Mouse (Mus musculus) heart, adult 2 months (tissue): ENCODE results near the gene Ipo11. TPM values are rescaled to one million over a fixed set of nuclear protein-coding genes. Genes with fewer than 3 reads are reported as not detected.
"Not testable (repeated sequence)": the region's sequence is repeated elsewhere in the genome, so short reads cannot be mapped to it uniquely, and the experiment has no call there.

Source experiments
- DNase-seq, 2 experiments: peaks; one replicate each; pipeline ENCODE4 v3.0.0; 2021
- H3K27ac ChIP-seq: fragments of 200-600 bp; 2 replicates; pipeline ENCODE4 v1.8.1; 2022
- H3K27me3 ChIP-seq: fragments of 200-500 bp; 2 replicates; pipeline ENCODE4 v1.6.1; 2012; ENCODE audit warnings: mild to moderate bottlenecking, low read length, inconsistent platforms, mixed read lengths; ENCODE audit not compliant: control insufficient read depth, insufficient read depth
- H3K36me3 ChIP-seq: fragments of 200-500 bp; 2 replicates; pipeline ENCODE4 v1.6.1; 2012; ENCODE audit warnings: low read length, inconsistent platforms; ENCODE audit not compliant: control insufficient read depth, insufficient read depth
- H3K4me1 ChIP-seq: fragments of 200-500 bp; 2 replicates; pipeline ENCODE4 v1.6.1; 2011; ENCODE audit warnings: low read length; ENCODE audit not compliant: control insufficient read depth, insufficient read depth
- H3K4me3 ChIP-seq: fragments of 200-600 bp; 2 replicates; pipeline ENCODE4 v1.8.1; 2022
- H3K79me2 ChIP-seq: fragments of 200-500 bp; replicated peaks from 2 replicates; pipeline ENCODE4 v1.6.1; 2012; ENCODE audit warnings: mild to moderate bottlenecking, inconsistent platforms, low read length, moderate library complexity, mixed read lengths; ENCODE audit not compliant: control insufficient read depth, insufficient read depth
- H3K9ac ChIP-seq: fragments of 200-500 bp; 2 replicates; pipeline ENCODE4 v1.6.1; 2012; ENCODE audit warnings: low read depth, mild to moderate bottlenecking, control low read depth, inconsistent platforms, low read length, mixed read lengths
- CTCF ChIP-seq: fragments of 200-600 bp; IDR thresholded peaks from 2 replicates; pipeline ENCODE4 v1.8.1; 2022; ENCODE audit warnings: antibody characterized with exemption, mild to moderate bottlenecking, moderate library complexity
- EP300 ChIP-seq: fragments of 200-500 bp; IDR thresholded peaks from 2 replicates; pipeline ENCODE4 v1.6.1; 2011; ENCODE audit warnings: low read depth, low read length, control low read depth; ENCODE audit not compliant: insufficient read depth
- POLR2A ChIP-seq: fragments of 200-500 bp; IDR thresholded peaks from 2 replicates; pipeline ENCODE4 v1.6.1; 2011; ENCODE audit warnings: mild to moderate bottlenecking, low read depth, low read length, control low read depth; ENCODE audit not compliant: insufficient read depth
- WGBS: fragments of 180-500 bp; shearing (Covaris S2); methylation state at CpG from one replicate; pipeline ENCODE4 v1.1.7; 2018; 5-methylcytosine and 5-hydroxymethylcytosine counted together
- intact Hi-C: fragments of 180-260 bp; cut with DNase I; formaldehyde crosslinking; loops from one replicate; pipeline ENCODE4 v1.15.1; 2025
- polyA plus RNA-seq: library from polyadenylated mRNA; depleted of rRNA; stranded (reverse); fragments of >200 nt; gene quantifications from 2 replicates; pipeline ENCODE4 v1.2.3, GENCODE M21; 2012
- total RNA-seq, 2 experiments: library from RNA; stranded (reverse); gene quantifications; 2 replicates each; pipeline ENCODE4 v1.2.3; 2021

The Ipo11 gene
- total and polyA plus RNA-seq, 3 experiments: 15.7 to 27.3 (median 21.3) TPM

DNA sequence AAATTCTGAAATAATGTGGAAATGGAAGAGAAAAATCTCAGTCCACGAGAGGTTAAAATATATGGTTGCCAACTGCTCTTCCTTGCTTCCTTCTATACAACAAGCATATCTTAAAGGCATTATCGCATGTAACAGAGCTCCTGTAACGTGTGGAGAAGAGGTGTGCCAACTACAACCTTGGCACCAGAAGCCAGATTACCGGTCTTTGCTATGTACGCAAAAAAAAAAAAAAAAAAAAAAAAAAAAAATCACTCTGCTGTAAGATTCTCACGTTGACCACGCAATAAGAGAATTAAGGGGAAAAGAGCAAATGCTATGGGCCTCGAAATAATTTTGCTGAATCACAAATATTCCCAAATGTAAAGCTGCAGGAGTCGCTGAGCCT lies 895 bp downstream of the Ipo11 start:
- H3K36me3 ChIP-seq: no peaks in the 10 kb centered on the region
- H3K79me2 ChIP-seq: no peaks in the 10 kb centered on the region
- WGBS: 5% methylated on average over 9 of the region's 9 CpGs
- no peak overlapping the region for H3K27ac ChIP-seq
- H3K4me3 ChIP-seq: peak overlapping the region; percentile 71
- intact Hi-C loops: loop anchor here (1.0 kb wide), 1 partner anchor 13 kb away; no protein-coding TSS in a partner anchor
- H3K27me3 ChIP-seq: no peaks in the 10 kb centered on the region
- H3K9ac ChIP-seq: peak overlapping the region; percentile 84; the same call in 1 of the 2 replicates
- TF ChIP-seq CTCF: no peak
- TF ChIP-seq EP300: no peak
- TF ChIP-seq POLR2A: no peak
- DNase-seq: no peak
- no peaks in the 10 kb centered on the region for H3K4me1 ChIP-seq

DNA sequence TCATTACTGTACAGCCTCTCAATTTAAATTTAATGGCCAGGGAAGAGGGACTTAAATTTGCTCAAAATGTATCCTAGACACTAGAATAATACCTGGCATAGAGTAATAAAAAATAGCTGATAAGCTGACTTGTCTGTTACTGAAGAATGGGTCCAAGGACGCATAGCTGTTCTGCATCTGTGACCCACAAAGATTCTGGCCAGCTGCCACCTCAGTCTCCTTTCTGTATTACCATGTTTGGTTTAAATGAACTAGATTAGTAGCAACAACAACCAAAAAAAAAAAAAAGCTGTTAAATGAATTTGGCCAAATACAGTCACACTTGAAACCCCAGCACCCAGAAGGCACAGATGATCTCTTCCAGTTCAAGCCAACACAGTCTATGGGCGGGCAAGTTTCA lies 7.6 kb downstream of the Ipo11 start:
- peak in 1 of 2 experiments; percentile 12 for DNase-seq
- H3K36me3 ChIP-seq: no peaks in the 10 kb centered on the region
- no peak overlapping the region for H3K27ac ChIP-seq
- H3K27me3 ChIP-seq: no peaks in the 10 kb centered on the region
- no peaks in the 10 kb centered on the region for H3K4me1 ChIP-seq
- intact Hi-C loops: no loop called here
- no peak overlapping the region for H3K9ac ChIP-seq
- TF ChIP-seq POLR2A (no peak), CTCF (no peak), EP300 (no peak)
- 72% methylated on average over 2 of the region's 2 CpGs for WGBS
- no peak overlapping the region for H3K4me3 ChIP-seq
- H3K79me2 ChIP-seq: no peaks in the 10 kb centered on the region

DNA sequence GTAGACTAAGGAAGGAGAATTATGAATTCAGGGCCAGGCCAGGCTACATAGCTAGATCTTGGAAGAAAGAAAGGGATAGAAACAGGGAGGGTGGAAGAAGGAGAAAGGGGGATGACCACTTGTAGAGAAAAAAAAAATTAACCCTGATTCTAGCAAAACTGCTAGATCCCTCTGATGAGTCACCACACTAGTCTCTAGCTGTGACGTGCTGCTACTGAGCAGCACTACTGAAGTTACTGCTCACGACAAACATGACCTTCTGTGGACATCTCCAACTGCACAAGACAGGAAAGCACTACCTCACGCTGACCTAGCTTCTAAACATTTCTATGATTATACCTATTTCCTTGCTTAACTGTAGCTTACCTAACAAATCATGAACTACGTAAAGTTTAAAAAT lies 8.5 kb downstream of the Ipo11 start:
- H3K4me1 ChIP-seq: no peaks in the 10 kb centered on the region
- DNase-seq: no peak
- no peaks in the 10 kb centered on the region for H3K36me3 ChIP-seq
- no peak overlapping the region for H3K9ac ChIP-seq
- no peak overlapping the region for H3K4me3 ChIP-seq
- no peaks in the 10 kb centered on the region for H3K27me3 ChIP-seq
- H3K27ac ChIP-seq: no peak overlapping the region
- H3K79me2 ChIP-seq: no peaks in the 10 kb centered on the region
- WGBS: 90% methylated on average over 4 of the region's 4 CpGs
- TF ChIP-seq POLR2A: no peak
- TF ChIP-seq EP300: no peak
- TF ChIP-seq CTCF: no peak
- intact Hi-C loops: no loop called here

DNA sequence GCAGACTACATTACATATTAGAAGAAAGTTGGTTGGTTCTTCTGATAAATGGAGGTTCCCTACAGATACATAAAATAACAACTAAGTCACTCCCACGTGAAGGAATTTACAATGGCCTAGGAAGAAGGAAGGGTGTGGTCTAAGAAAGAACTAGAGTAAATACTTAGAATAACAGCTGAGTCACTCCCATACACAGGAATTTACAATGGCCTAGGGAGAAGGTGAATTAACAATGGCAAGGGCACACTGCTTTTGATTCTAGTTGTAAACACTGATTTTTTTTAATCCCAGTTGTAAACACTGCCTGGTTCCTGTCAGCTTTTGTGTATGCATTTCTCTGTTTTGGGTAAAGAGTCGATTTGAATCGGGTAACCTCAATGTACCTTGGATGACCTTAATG lies 10.8 kb downstream of the Ipo11 start:
- H3K4me3 ChIP-seq, H3K9ac ChIP-seq, H3K27ac ChIP-seq, DNase-seq, H3K4me1 ChIP-seq, H3K36me3 ChIP-seq, H3K27me3 ChIP-seq, H3K79me2 ChIP-seq, intact Hi-C loops: not testable (repeated sequence)
- WGBS: 82% methylated on average over 3 of the region's 3 CpGs

DNA sequence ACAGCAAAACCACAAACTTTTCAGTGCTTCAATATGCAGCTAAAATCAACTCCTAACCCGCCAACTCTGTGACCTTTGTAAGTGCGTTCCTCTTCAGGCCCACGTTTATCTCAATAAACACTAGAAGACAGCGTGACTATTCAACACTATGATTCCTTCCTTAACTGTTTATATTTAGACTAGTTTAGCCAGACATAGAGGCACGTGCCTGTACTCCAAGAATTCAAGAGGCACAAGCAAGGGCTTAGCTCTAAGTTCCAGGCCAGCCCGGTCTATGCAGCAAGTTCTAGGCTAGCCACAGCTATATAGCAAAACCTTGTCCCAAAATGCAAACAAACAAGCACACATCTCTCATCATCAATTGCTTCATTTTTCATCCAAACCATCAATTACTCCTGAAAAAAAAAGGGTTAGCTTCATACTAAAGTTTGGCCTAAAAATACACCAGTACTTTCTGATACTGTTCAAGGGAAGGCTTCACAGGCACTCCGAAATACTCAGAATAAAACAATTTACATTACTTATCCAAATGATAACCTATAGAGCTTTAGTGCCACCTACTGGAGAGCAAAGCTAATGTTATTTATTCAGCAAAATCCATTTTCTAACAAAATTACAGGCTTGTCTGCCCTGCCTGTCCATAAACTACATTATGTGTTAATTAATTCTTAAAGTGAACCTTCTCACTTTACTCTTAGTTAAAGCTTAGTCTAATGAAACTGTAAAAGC lies 18.3 kb downstream of the Ipo11 start:
- no peaks in the 10 kb centered on the region for H3K79me2 ChIP-seq
- DNase-seq: no peak
- no peak overlapping the region for H3K9ac ChIP-seq
- intact Hi-C loops: loop anchor here (5.0 kb wide), 2 partner anchors 36 to 196 kb away; no protein-coding TSS in a partner anchor
- H3K27me3 ChIP-seq: no peaks in the 10 kb centered on the region
- no peaks in the 10 kb centered on the region for H3K36me3 ChIP-seq
- H3K4me1 ChIP-seq: no peaks in the 10 kb centered on the region
- no peak overlapping the region for H3K4me3 ChIP-seq
- no peak overlapping the region for H3K27ac ChIP-seq
- 48% methylated on average over 7 of the region's 7 CpGs for WGBS
- TF ChIP-seq POLR2A (no peak), CTCF (peak; percentile 81), EP300 (no peak)

DNA sequence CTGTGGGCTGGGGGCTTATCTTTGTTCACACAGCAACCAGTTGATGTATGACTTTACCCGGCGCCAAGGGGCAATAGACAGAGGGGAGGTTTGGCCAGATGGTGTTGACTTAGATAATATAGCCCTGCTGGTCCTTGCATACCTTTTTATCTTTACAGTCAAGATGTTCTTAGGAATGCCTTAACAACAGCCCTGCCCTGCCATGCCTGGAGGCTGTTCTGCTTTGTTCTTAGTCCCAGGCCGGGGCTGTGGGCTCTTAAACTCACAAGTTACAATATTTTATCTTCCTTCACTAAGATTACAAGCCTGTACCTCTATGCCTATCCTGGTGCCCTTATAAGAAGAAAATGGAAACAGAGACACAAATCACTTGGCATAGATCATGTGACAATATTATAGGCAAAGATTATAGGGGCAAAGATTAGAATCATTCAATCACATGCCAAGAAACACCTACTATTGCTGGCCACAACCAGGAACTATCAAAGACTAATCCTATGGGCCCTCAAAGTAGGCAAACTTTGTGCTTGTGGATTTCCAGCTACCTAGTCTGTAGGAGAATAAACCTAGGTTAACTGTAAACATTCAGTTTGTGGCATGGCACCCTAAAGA lies 23.5 kb downstream of the Ipo11 start:
- intact Hi-C loops: no loop called here
- TF ChIP-seq EP300: no peak
- H3K36me3 ChIP-seq: no peaks in the 10 kb centered on the region
- DNase-seq: no peak
- 73% methylated on average over 3 of the region's 3 CpGs for WGBS
- H3K4me3 ChIP-seq: no peak overlapping the region
- no peaks in the 10 kb centered on the region for H3K4me1 ChIP-seq
- no peaks in the 10 kb centered on the region for H3K27me3 ChIP-seq
- H3K79me2 ChIP-seq: no peaks in the 10 kb centered on the region
- H3K27ac ChIP-seq: no peak overlapping the region
- H3K9ac ChIP-seq: no peak overlapping the region
